Mouse (Mus musculus) right cerebral cortex, adult 18-20 months (tissue): ENCODE measurements at regions not wholly inside any gene's neighbourhood (a gene's known extent, or its start where the extent isn't known, plus 50 kb on each side); places are given as distances from the start of the nearest gene placed in this dataset.

Experiments
- DNase-seq: peaks from one replicate; pipeline ENCODE4 v3.0.0; 2022; ENCODE audit warnings: mixed read lengths

DNA sequence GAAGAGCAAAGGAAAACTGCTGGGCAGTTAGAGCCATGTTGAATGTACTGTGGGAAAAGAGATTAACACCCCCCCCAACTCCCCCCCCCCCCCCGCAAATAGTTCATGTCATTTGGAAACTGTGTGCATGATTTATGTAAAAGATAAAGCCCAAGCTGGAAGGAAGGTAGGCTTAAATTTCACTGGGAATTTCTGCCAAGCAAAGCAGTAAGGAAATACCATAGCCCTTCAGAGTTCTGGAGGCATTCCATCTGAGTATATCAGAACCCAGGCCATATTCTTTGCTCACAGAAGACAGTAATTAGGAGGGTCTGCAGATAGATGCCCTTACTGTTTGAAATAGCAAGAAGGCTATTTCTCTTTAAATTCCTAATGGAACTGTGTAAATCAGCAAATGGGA lies 221.3 kb upstream of the Adamts5 start:
- no peak for DNase-seq

- no peak for DNase-seq
These were observed 216.3 kb upstream of the Adamts5 start for GRCm38 (mm10) chr16:86117959-86118358.

DNA sequence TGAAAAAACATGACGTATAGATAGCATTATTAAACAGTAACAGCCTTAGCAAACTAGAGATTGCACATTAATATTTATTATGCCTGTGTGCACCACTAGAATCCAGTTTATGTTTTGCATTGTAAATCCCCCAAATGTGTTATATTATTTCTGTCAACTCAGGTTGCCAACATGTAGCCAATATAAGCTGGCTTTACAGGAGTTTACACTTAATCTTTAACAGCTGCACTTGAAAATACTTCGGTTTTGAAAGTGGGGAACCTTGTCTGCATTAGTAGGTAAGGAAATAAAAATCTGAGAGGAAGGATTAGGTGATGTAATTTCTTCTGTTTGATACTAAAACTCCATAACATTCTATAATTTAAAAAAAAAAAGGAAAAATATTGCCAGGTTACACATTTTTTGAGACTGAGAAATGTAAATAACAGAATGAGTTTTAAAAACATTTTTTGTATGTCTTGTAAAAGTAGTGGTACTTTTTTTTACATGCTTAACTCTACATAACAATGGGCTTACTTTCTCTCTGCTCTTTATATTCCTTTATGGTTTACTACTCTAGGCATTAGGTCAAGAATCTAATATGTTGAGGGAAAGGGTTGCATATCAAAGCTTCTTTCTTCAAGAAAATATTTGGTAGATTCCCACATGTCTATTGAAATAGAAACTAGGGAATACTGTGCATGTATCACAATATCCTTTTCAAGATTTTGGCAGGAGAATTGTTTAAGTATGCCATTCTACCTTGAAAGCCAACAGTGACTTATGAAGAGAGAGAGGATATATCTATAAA lies 214.2 kb upstream of the Adamts5 start:
- no peak for DNase-seq

GRCm38 (mm10) chr16:86094461-86094860 lies 192.8 kb upstream of the Adamts5 start:
- no peak for DNase-seq

DNA sequence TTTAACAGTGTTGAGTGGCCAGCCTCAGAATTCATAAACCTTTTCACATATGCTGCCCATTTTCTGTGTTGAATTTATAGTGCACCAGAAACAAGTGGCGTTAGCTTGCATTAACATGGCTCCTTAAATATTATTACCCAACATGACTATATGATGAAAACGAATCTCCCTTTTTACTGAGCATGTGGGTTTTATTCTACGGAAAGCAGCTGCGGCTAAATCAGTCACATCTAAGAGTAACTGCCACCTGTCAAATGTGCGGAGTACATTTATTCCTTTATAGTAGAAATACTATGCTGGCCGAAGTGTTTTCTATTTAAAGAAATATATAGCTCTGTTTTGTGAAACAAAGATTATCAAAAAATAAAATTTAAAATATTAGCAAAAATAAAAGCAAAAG lies 188.5 kb upstream of the Adamts5 start:
- DNase-seq: no peak

DNA sequence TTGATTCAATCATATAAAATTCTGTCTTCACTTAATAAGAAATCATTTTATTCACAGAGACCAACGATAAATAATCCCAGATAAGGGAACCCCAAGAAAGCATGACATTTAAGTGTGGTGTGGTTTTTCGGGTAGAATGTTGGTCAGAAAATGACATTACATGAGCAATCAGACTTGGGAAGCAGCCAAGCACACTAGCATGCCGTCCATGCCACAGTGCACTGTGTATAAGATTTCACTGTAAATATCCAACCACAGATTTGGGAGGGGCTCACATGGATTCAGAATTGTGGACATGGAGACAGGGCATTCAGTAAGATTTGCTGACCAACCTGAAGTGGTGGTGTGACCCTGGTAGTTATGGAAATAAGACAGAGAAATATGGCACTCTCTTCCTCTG lies 185.8 kb upstream of the Adamts5 start:
- DNase-seq: no peak

- no peak for DNase-seq
These were observed 166.2 kb upstream of the Adamts5 start for GRCm38 (mm10) chr16:86067628-86068364.

- DNase-seq: no peak
These were observed 158.5 kb upstream of the Adamts5 start for GRCm38 (mm10) chr16:86060087-86060486.

GRCm38 (mm10) chr16:86044695-86045094 lies 143.1 kb upstream of the Adamts5 start:
- no peak for DNase-seq

DNA sequence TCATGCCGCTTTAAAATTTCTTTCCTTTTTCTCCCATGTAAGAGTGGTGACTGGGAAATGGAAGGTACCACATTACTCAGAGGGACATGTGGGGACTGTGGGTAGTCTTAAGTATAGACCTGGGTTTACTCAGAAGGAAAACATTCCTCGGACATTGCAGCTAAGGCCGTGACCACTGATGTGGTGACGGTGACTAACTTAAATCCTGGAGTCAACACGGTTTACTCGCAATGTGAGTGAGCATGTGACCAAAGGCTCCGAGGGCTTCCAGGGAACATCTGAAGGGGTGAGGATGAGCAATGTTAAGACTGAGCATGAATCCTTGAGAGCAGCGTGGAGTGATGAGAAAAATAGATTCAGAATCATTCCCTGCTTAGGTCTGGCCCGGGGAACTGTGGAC lies 133.1 kb upstream of the Adamts5 start:
- DNase-seq: no peak

DNA sequence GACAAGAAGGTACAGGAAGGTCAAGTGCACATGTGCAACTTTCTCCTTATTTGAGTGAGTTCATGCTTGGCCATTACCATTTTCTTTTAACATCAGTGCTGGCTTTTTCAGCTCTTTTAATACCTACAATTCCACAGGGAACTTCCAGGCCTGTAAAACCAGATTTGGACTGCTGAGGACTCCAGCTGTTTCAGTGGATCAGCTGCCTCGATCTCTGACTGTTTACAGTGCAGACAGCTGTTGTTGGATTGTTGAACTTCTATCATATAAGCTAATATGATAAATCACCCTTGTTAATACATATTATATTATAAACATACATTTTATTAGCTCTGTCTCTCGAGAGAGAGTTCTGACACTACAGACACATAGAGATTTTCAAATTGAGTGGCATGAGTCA lies 126.1 kb upstream of the Adamts5 start:
- no peak for DNase-seq

DNA sequence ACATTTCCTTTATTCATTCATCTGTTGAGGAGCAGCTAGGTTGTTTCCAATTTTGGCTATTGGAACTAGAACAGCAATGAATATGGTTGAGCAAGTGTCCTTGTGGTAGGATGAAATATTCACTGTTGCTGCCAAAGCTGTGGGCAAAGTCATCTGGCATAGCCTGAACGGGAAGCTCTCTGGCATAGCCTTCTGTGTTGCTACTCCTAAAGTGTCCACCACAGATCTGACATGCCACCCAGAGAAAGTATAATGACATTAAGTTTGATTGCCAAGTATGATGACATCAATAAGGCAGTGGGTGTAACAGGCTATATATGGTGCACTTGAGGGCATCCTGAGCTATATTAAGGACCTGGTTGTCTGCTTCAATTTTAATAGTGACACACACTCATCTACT lies 113.7 kb upstream of the Adamts5 start:
- peak; percentile 43 for DNase-seq

- no peak for DNase-seq
These were observed 109.4 kb upstream of the Adamts5 start for GRCm38 (mm10) chr16:86011051-86011450.

DNA sequence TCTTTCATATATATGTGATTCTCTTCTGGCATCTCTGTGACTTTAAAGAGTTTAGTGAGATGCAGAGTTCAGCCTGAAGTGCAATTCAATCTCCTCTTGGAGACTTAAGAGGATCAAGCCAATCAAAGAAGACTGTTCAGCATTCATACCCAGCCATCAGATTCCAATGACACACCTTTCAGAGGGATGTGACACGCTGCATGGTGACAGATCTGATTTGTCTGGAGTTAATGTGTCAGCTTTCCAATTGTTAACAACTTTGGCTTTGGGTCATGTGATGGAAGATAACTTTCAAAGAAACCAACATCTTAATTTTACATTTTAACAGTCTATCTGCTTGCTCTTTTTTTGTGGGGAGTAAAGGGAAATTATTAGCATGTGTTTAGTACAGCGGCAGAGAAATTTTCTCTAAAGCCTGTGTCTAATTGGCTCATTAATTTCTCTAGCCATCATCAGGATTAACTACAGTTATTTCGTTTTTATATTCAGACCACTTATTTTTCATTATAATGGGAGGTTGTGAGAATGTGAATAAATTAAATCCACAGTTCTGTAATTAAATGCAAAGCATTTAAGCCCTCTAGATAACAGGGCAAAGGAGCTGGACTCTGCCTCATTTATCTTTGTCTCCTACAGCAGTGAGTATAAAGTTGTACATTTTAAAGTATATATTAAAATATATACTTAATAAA lies 108.2 kb upstream of the Adamts5 start:
- no peak for DNase-seq

DNA sequence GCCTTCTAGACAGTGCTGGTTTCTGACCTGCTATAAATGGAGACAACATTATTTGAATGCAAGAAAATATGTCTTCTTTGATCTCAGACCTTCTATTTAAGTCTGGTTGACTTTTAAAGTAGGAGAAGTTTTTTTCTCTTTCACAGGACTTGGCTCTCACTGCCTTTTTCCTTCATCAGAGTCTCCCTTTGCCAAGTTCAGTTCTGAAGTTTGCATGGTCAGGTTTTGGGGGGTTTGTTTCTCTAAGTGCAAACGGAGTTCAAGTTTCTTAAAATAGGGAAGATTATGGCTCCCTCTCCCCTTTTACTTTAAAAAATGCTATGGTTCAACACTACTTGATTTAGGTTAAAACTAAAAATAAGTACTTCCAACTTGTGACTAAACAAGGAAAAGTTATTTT lies 106.2 kb upstream of the Adamts5 start:
- DNase-seq: no peak

GRCm38 (mm10) chr16:86000846-86001245 lies 99.2 kb upstream of the Adamts5 start:
- DNase-seq: peak; percentile 8

DNA sequence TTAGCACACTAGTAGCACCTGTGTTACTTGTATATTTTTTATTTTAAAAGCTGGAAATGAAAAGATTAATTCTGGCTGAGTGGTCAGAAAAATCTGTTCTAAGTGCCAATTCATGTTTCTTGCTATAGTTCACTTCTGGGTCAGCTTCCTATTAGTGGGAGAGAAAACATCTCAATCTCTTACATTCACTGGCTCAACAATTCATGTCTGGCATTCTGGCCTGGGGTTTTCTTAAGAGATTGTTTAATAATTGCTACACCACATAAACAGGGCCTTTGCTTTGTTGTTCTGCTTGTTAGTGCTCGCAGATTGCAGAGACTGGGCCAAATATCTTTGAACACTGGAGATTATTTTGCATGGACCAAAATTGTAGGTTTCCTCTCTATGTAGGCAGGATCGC lies 84.2 kb upstream of the Adamts5 start:
- DNase-seq: no peak

DNA sequence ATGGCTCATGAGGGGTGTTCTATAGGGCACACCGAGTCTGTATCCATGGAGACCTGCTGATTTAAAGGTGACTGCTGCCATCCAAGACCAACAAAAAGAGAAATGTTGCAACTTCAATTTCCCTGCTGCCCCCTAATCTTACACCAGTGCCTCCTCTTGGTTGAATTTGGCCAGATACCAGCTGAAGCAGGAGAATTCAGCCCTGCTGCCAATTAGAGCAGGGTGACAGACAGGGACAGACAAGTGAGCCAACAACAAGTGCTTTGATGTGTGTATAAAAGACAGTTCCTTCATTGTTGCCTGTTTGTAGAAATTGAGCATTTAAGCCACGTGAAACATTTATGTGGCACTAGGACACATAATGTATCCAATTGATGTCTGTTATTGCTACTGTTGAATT lies 75.5 kb upstream of the Adamts5 start:
- DNase-seq: no peak

DNA sequence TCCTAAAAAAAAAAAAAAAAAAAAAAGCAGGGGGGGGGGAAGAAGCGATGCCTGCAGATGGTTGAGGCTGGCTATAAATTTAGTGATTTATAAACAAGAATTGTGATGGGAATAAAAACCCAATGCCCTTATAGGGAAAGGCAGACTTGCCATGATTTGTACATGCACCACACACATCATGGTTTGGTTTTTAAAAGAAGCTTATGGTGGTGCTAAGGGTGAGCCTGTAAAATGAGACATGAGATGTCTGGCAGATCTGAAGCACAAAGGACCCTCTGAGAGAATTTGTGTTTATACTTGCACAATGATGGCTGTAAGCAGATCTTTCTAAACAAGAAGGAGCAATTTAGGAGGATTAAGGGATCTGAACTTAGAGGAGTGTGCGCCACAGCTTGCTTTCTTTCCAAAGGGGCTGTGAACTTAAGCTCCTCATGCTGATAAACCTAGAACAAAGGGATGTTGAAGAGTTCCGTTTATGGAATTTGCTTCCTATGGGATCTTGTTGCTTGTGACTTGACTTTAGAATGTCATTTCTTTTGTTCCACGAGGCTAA lies 65.3 kb upstream of the Adamts5 start:
- no peak for DNase-seq

DNA sequence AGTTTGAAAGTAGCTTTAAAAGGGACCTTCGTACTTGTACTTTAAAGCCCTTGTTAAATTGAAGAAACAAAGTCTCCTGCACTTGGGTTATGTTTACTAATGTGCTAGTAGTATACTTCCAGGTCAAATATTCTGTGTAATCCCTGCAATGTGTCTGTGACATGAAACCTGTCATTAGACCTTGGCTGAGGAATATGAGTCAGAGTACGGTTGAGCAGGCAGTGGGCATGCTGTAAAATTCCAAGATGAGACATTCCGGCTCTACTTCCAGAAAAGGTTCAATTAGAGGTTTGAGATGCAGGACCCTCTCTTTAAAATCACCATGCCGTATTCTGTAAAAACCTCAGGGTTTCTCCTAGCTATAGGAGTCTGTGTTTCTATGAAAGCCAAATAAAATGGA lies 64.6 kb upstream of the Adamts5 start:
- DNase-seq: no peak

DNA sequence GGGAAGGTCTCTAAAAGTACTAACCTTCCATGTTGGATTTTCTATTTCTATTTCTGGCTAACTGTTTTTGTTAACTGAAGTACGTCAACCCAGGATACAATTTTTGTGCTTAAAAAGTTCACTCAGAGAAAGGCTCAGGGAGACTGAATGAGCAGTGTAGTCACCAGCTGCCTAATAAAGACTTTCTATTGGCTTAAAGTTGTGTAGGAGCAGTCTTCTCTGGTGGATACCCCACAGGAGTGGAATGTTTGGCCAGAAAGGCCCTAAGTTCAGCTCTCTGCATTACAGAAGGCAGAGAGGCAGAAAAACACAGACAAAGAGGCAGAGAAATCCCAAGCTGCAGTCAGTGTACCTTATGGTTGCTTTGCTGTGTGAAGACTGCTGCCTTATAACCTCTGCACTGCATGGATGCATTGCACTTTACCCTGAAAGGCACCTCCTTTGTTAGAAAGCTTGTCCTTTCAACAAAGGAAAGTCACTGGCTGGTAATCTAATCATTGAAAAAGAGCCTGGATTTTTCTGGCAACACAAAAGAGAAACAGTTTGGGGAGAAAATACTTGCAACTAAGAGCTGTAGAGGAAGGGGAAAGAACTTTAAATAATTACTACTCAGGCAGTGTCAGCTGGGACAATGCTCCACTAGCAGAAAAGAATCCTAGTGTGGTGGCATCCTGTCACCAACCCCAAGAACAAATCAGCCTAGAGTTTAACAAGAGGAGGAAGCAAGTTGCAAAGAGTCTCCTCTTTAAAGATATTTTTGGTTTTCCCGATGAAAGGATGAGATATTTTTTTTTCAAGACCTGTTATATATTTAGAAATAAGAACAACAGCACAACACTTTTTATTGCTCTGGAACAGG lies 63.0 kb upstream of the Adamts5 start:
- DNase-seq: no peak

DNA sequence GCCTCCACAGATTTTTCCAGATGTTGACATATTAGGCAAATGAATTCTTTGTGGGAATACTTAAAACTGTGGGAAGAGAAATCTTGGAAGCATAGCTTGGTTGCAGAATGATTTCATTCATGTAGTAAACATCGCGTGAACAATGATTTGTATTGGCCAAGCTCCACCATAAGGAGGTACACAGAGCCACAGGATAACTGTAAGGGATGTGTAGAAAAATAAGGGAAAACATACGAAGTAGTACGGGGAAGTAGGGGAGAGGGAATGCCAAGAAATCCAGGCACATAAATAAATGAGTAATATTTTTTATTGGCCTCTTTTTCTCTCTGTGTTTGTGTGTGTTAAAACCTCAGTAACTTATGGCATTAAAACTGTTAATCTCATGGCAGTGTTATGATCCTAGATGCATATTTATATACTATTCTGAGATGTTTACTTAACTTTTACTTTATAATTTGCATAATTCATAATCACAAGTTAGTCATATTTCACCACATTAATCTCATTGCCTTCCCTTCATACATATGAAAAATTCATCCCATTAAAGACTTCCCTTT lies 54.5 kb upstream of the Adamts5 start:
- DNase-seq: no peak
